8 mouse cellular contexts compared by ENCODE assay signal in genomic region chr5:142400981-142401640, GRCm38 (mm10). TPM values are rescaled to one million over a fixed set of nuclear protein-coding genes. Genes with fewer than 3 reads are reported as not detected.
DNase-seq lines count a peak whose midpoint lies in the region; TF ChIP-seq lines count a peak whose summit lies in the region.

TSS of gene Foxk1 (plus strand) at chr5:142401497.

- peaks cover 44% of the 10 kb centered on the region for H3K79me2 ChIP-seq in macrophage (ENCODE audit: inconsistent target)

- TF ChIP-seq CTCF in cortical plate, adult 2 months (IDR thresholded peaks at IDR 0.05; ENCODE audit: extremely low read depth, insufficient read depth, low read length) = no peak
- TF ChIP-seq CTCF in left cerebral cortex, adult 2 months (IDR thresholded peaks at IDR 0.05) = no peak

- intact Hi-C loops in left cerebral cortex, adult 2 months (cut with DNase I) = loop anchor here (1.0 to 2.0 kb wide), 2 partner anchors 34 to 48 kb away; no protein-coding TSS in a partner anchor

- peaks cover 11% of the 10 kb centered on the region for H3K4me1 ChIP-seq in cortical plate, adult 2 months (ENCODE audit: control insufficient read depth, insufficient read depth, low read length)

- H3K36me3 ChIP-seq in macrophage (ENCODE audit: inconsistent target) = no peaks in the 10 kb centered on the region

- H3K27ac ChIP-seq in cortical plate, adult 2 months (ENCODE audit: insufficient read depth, low read length) = peak within 1 kb of the TSS; percentile 80
- peak within 1 kb of the TSS; percentile 92 for H3K27ac ChIP-seq in left cerebral cortex, adult 2 months
- peak within 1 kb of the TSS; percentile 39 for H3K27ac ChIP-seq in macrophage

- TF ChIP-seq POLR2A in cortical plate, adult 2 months (IDR thresholded peaks at IDR 0.05; ENCODE audit: extremely low read depth, insufficient read depth, low read length) = peak; percentile 34; the same call in 1 of the 2 replicates

- H3K4me3 ChIP-seq in cortical plate, adult 2 months (ENCODE audit: insufficient read depth, low read length) = peak within 1 kb of the TSS; percentile 92
- peak within 1 kb of the TSS; percentile 93 for H3K4me3 ChIP-seq in left cerebral cortex, adult 2 months
- peak within 1 kb of the TSS; percentile 57 for H3K4me3 ChIP-seq in macrophage (ENCODE audit: inconsistent target)

- DNase-seq in adipocyte (ENCODE audit: low spot score) = peak; percentile 79
- DNase-seq in gastrocnemius, postnatal 10 days = peak; percentile 96
- DNase-seq in hindlimb bud, embryonic 11.5 days (ENCODE audit: extremely low spot score, low read depth, low spot score) = peak; percentile 72
- peak; percentile 96 to 99 for DNase-seq in left cerebral cortex, adult 2 months (ENCODE audit: extremely low spot score in 1 of 2, low spot score in 2 of 2)
- DNase-seq in retina, postnatal 7 days (ENCODE audit: low read depth, low spot score) = peak; percentile 78
- peak; percentile 93 for DNase-seq in urinary bladder, adult 2 months (ENCODE audit: low spot score)

- WGBS in macrophage (ENCODE audit: missing documents) = 2% methylated on average over 60 of the region's 60 CpGs

RNA-seq across cellular contexts. Expression of gene Foxk1, which starts in this region (rescaled TPM):
- polyA plus RNA-seq in cortical plate, adult 2 months (2012; rRNA removed) = 19.4 and 21.1 TPM in 2 replicates
- 10 to 100 TPM; 17.5 to 19.1 TPM for total RNA-seq in gastrocnemius, postnatal 10 days (2021)
- total RNA-seq in left cerebral cortex, adult 2 months (2021) = 10 to 100 TPM; 40.4 to 46.1 TPM
- 10 to 100 TPM in 14 of 26 experiments, 1 to 10 TPM in 12; 3.4 to 17.4 (median 11.5) TPM for total RNA-seq in macrophage (2018; cell fraction: chromatin; rRNA removed)
- total RNA-seq in macrophage (2018; cell fraction: cytosol; rRNA removed) = 10 to 100 TPM in 25 of 26 experiments, 1 to 10 TPM in 1; 9.9 to 19.0 (median 14.0) TPM
- 10 to 100 TPM in 18 of 26 experiments, 1 to 10 TPM in 8; 7.9 to 18.3 (median 12.9) TPM for total RNA-seq in macrophage (2018; cell fraction: nucleus; rRNA removed)
- polyA plus RNA-seq in macrophage (2018) = 8.6 to 10.0 TPM (median 9.3 TPM) in 3 replicates
- 13.8 and 21.3 TPM in 2 replicates for polyA plus RNA-seq in urinary bladder, adult 2 months (2012; rRNA removed)

Comparison
In these comparisons a context has a peak if more than half of its experiments do, and no peak if none do; other contexts are left out.
1. Peak in every context shown above with its lines: DNase-seq, H3K4me3 ChIP-seq and H3K27ac ChIP-seq.
2. H3K27ac ChIP-seq: peak in every context shown above with its lines; median percentile 92 in left cerebral cortex, adult 2 months; 80 in cortical plate, adult 2 months; 39 in macrophage.